Mouse (Mus musculus): ENCODE results near the gene Cinp. TPM values are rescaled to one million over a fixed set of nuclear protein-coding genes. Genes with fewer than 3 reads are reported as not detected.

Cinp gene
- polyA plus RNA-seq, 1 experiment from 2014 or later: 85.0 TPM

DNA sequence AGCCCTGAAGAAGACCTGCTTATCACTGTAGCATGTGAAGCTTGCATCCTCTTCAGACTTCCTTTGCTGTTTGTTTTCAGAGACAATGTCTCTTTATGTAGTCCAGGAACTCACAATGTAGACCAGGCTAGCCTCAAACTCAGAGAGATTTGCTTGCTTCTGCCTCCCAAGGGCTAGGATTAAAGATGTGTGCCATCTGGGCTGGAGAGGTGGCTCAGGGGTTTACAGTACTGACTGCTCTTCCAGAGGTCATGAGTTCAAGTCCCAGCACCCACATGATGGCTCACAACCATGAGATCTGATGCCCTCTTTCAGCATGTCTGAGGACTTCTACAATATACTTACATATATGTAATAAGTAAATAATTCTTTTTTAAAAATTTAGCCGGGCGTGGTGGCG lies 53.8 kb downstream of the Cinp start:
- Histone ChIP-seq H3K9ac (ENCODE audit: low read length) (no peak overlapping the region), H3K4me3 (ENCODE audit: low read depth, low read length) (no peak overlapping the region), H3K4me1 (replicated peaks; ENCODE audit: control insufficient read depth, insufficient read depth, low read length) (no peaks in the 10 kb centered on the region), H3K27me3 (replicated peaks; ENCODE audit: control insufficient read depth, insufficient read depth, low read length) (no peaks in the 10 kb centered on the region), H3K9me3 (ENCODE audit: control insufficient read depth, low read length) (no peaks in the 10 kb centered on the region), H3K36me3 (ENCODE audit: control insufficient read depth, insufficient read depth, low read length) (no peaks in the 10 kb centered on the region), H3K27ac (ENCODE audit: low read depth) (no peak overlapping the region), H3K4me2 (ENCODE audit: low read length) (no peak overlapping the region)
- ATAC-seq (replicated peaks; ENCODE audit: low FRiP score, low TSS enrichment, low read depth) (no peak), DNase-seq (ENCODE audit: low spot score) (no peak)
- WGBS: 97% methylated on average over 3 of the region's 3 CpGs

DNA sequence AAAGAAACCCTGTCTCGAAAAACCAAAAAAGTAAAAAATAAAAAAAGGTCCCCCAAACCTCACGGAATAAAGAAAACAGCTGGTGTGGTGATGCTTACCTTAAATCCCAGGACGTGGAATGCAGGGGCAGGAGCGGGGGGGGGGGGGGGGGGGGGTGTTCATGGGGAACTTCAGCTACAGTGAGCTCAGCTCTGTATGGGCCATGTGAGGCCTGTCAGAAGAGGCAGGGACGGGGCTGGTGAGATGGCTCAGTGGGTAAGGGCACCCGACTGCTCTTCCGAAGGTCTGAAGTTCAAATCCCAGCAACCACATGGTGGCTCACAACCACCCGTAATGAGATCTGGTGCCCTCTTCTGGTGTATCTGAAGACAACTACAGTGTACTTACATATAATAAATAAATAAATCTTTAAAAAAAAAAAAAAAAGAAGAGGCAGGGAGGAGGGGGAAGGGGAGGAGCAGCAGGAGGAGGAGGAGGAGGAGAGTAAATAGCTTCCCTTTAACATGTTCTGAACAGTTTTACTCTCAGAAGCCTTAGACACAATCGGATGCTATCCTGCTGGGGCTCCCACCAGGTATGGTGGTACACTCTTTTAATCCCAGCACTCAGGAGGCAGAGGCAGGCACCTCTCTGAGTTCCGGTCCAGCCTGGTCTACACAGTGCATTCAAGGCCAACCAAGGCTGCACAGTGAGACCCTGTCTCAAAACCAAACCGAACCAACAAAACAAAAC lies 58.5 kb downstream of the Cinp start:
- Histone ChIP-seq H3K9ac (ENCODE audit: low read length) (no peak overlapping the region), H3K4me3 (ENCODE audit: low read depth, low read length) (no peak overlapping the region), H3K4me2 (ENCODE audit: low read length) (no peak overlapping the region), H3K4me1 (replicated peaks; ENCODE audit: control insufficient read depth, insufficient read depth, low read length) (no peaks in the 10 kb centered on the region), H3K27ac (ENCODE audit: low read depth) (no peak overlapping the region), H3K27me3 (replicated peaks; ENCODE audit: control insufficient read depth, insufficient read depth, low read length) (no peaks in the 10 kb centered on the region), H3K9me3 (ENCODE audit: control insufficient read depth, low read length) (no peaks in the 10 kb centered on the region), H3K36me3 (ENCODE audit: control insufficient read depth, insufficient read depth, low read length) (no peaks in the 10 kb centered on the region)
- DNase-seq (ENCODE audit: low spot score) (no peak), ATAC-seq (replicated peaks; ENCODE audit: low FRiP score, low TSS enrichment, low read depth) (no peak)
- 84% methylated on average over 9 of the region's 11 CpGs for WGBS

DNA sequence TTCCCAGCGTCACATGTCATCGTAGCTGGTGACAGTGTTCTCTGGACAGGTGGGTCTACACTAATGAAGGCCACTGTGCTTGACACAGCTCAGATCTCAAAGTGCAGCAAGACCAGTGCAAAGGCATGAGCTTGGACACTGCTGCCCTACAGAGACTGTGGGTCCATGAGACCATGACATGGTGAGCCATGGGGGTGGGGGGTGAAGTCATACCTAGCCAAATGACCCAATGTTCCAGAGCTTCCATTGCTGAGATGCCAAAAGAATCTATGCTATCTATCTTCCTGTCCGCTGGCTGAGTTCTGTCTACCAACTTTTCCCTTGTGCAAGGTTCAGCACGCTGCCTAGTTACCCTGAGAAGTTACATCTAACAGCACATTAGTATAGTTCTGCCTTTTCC lies 60.0 kb downstream of the Cinp start:
- DNase-seq (ENCODE audit: low spot score) (no peak), ATAC-seq (replicated peaks; ENCODE audit: low FRiP score, low TSS enrichment, low read depth) (no peak)
- no peak overlapping the region for H3K27ac ChIP-seq (ENCODE audit: low read depth)
- H3K9me3 ChIP-seq (ENCODE audit: control insufficient read depth, low read length): no peaks in the 10 kb centered on the region
- H3K4me3 ChIP-seq (ENCODE audit: low read depth, low read length): no peak overlapping the region
- H3K4me2 ChIP-seq (ENCODE audit: low read length): no peak overlapping the region
- H3K4me1 ChIP-seq (replicated peaks; ENCODE audit: control insufficient read depth, insufficient read depth, low read length): no peaks in the 10 kb centered on the region
- H3K9ac ChIP-seq (ENCODE audit: low read length): no peak overlapping the region
- no peaks in the 10 kb centered on the region for H3K36me3 ChIP-seq (ENCODE audit: control insufficient read depth, insufficient read depth, low read length)
- H3K27me3 ChIP-seq (replicated peaks; ENCODE audit: control insufficient read depth, insufficient read depth, low read length): no peaks in the 10 kb centered on the region
- 100% methylated on average over 4 of the region's 4 CpGs for WGBS

Other genes starting within 250 kb of the Cinp start
- 0.31 TPM in 1 of 2 replicates, not detected in the other for gene 1700001K19Rik, start 206.5 kb downstream of the Cinp start, polyA plus RNA-seq (2014; fragmentation: Nextera tagmentation; extraction: Ambion mirVana)
- 903 and 985 TPM in 2 replicates for gene Hsp90aa1, start 186.4 kb downstream of the Cinp start, polyA plus RNA-seq (2014; fragmentation: Nextera tagmentation; extraction: Ambion mirVana)
- 23.7 and 24.1 TPM in 2 replicates for gene Wdr20, start 151.2 kb downstream of the Cinp start, polyA plus RNA-seq (2014; fragmentation: Nextera tagmentation; extraction: Ambion mirVana)
- gene Mok, start 48.2 kb downstream of the Cinp start, polyA plus RNA-seq (2014; fragmentation: Nextera tagmentation; extraction: Ambion mirVana): 3.5 and 5.6 TPM in 2 replicates
- 4.7 and 5.4 TPM in 2 replicates for gene Zfp839, start 38.9 kb downstream of the Cinp start, polyA plus RNA-seq (2014; fragmentation: Nextera tagmentation; extraction: Ambion mirVana)
- 3.9 and 4.1 TPM in 2 replicates for gene Tecpr2, start 119 bp upstream of the Cinp start, polyA plus RNA-seq (2014; fragmentation: Nextera tagmentation; extraction: Ambion mirVana)
- 13.2 and 17.8 TPM in 2 replicates for gene Ankrd9, start 89.9 kb upstream of the Cinp start, polyA plus RNA-seq (2014; fragmentation: Nextera tagmentation; extraction: Ambion mirVana)
- gene Rcor1, start 150.2 kb upstream of the Cinp start, polyA plus RNA-seq (2014; fragmentation: Nextera tagmentation; extraction: Ambion mirVana): 15.9 and 16.7 TPM in 2 replicates

All from intestine, embryonic 14.5 days (tissue).